Mouse (Mus musculus): Measurements from ENCODE around the gene Trak1. TPM values are rescaled to one million over a fixed set of nuclear protein-coding genes. Genes with fewer than 3 reads are reported as not detected.

Trak1 gene
- total RNA-seq (2018; cell fraction: chromatin; rRNA removed), result 100 to 1,000 TPM; 175 to 281 (median 222) TPM
- total RNA-seq (2018; cell fraction: cytosol; rRNA removed), result 10 to 100 TPM; 48.6 to 71.4 (median 54.7) TPM
- total RNA-seq (2018; cell fraction: nucleus; rRNA removed), result 100 to 1,000 TPM in 25 of 26 experiments, 10 to 100 TPM in 1; 94.9 to 207 (median 141) TPM
- polyA plus RNA-seq (2018), result 30.9 to 32.9 TPM (median 32.9 TPM) in 3 replicates

DNA sequence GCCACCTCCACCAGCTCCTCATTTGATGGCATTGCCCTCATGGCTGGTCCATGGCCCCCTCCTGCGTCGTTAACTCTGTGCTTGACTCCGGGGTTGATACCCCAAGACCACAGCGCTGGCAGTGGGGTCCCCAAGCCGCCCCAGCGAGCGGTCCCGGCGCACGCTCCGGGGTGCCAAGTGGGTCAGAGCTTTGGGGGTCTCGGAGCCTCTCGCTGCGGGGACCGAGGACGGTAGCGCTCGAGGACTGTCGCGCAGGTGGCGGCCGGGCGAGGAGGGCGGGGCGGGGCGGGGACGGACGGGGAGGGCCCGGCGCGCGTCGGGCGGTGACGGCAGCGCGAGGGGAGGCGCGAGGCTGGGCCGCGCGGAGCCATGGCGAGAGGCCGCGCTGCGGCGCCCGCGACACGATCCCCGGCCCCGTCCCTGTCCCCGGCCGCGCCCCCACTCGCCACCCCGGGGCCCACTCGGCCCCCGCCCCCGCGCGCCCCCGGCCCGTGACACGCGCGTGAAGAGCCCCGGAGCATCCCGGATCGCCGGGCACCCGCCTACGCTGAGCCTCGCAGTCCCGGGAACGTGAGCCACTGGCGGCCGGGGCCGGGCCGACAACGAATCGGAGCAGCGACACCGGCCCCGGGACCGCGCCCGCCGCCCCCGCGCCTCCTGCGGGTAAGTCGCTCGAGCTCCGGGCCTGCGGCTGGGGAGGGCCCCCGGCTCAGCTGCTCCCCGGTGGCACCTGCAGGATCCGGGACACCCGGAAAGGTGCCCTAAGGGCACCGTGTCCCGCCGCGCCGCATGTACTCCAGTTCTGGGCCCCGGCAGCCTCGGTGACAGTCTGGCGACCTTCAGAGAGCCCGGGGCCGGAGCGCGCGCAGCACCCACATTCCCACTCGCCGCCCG is at the start of gene Trak1:
TSS of gene Trak1 (plus strand) at position 332 of the 894 bp plus-strand sequence.
- no peaks in the 10 kb centered on the region for H3K36me3 ChIP-seq (ENCODE audit: inconsistent target)
- peaks cover 47% of the 10 kb centered on the region for H3K79me2 ChIP-seq (ENCODE audit: inconsistent target)
- peak within 1 kb of the TSS; percentile 51 for H3K27ac ChIP-seq
- H3K4me3 ChIP-seq (ENCODE audit: inconsistent target), result peak within 1 kb of the TSS; percentile 65
- under 1% methylated on average over 95 of the region's 116 CpGs for WGBS (ENCODE audit: missing documents)

DNA sequence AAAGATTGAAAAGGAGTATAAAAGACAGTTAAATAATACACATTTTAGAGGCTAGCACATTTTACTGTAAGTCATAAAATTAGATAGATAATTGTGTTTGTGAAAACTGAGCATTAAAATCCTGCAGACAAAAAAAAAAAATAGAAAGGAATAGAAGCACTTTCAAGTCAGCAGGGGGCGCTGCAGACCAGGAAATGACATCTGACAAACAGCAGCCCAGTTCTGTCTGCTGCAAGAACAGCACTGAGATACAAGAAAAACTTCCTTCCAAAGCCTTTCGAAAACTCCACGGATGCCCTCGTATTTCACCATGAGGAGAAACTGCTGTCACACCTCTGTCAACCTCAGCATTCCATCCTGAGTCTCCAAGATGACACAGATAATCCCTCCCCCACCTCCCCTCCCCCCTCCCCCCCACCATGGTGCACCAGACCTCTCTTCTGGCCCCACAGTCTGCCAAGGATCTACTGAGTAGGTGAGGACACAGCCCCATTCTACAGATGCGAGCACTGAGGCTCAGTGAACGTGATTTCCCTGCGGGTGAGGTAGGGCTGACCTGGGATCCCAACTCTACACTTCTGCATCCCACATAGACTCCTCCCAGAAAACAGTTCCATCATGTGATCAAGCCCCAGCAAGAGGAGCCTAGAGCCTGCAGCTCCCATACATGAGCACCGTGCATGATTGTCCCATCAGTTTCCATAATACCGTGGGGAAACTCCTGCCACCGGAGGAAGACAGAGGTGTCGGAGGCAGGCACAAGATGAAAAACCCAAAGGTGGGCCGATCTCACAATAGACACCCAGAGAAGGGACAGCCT is 49.1 kb upstream of the Trak1 start:
- WGBS (ENCODE audit: missing documents), result 65% methylated on average over 12 of the region's 12 CpGs
- Histone ChIP-seq H3K4me3 (ENCODE audit: inconsistent target) (no peak overlapping the region), H3K27ac (no peak overlapping the region), H3K36me3 (ENCODE audit: inconsistent target) (no peaks in the 10 kb centered on the region), H3K79me2 (ENCODE audit: inconsistent target) (no peaks in the 10 kb centered on the region)

DNA sequence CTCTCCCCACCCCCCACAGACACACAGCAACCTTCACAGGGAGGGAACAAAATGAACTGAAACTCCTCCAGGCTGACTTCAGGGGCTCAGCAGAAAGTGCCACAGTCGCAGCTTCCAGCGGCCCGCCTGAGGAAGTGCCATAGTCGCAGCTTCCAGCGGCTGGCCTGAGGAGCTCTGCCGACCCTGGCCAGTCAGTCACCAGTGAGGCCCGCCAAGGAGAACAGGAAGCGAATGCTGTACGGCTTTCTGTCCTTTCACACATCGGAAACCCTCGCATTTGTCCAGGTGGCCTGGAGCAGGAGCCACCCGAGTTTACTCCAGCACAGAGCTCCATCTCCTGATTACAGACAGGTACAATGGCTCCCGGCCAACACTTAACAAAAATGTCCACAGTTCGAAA is 47.5 kb upstream of the Trak1 start:
- Histone ChIP-seq H3K36me3 (ENCODE audit: inconsistent target) (no peaks in the 10 kb centered on the region), H3K27ac (0 out of 2 replicates have a peak overlapping the region, but pooled peaks have one; percentile 10), H3K4me3 (ENCODE audit: inconsistent target) (no peak overlapping the region), H3K79me2 (ENCODE audit: inconsistent target) (no peaks in the 10 kb centered on the region)
- WGBS (ENCODE audit: missing documents), result 8% methylated on average over 14 of the region's 14 CpGs

DNA sequence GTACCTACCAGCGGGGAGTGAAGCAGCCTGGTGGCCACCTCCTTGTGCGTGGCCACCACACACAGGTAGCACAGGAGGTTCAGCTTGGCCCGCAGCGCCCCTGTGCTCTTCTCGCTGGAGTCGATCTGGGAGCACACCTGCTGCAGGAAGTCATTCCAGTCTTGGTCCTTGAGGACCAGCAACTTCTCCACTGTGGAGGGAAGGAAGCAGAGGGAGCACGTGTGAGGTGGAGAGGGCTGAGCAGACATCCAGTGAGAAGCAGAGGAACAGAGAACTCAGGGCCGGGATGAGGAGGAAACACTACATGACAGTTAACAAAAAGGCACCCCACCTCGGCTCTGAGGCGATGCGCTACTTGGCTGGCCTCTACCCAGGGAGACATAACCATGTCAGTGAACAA is 46.4 kb upstream of the Trak1 start:
- Histone ChIP-seq H3K79me2 (ENCODE audit: inconsistent target) (no peaks in the 10 kb centered on the region), H3K36me3 (ENCODE audit: inconsistent target) (no peaks in the 10 kb centered on the region), H3K27ac (no peak overlapping the region), H3K4me3 (ENCODE audit: inconsistent target) (no peak overlapping the region)
- 90% methylated on average over 11 of the region's 11 CpGs for WGBS (ENCODE audit: missing documents)

DNA sequence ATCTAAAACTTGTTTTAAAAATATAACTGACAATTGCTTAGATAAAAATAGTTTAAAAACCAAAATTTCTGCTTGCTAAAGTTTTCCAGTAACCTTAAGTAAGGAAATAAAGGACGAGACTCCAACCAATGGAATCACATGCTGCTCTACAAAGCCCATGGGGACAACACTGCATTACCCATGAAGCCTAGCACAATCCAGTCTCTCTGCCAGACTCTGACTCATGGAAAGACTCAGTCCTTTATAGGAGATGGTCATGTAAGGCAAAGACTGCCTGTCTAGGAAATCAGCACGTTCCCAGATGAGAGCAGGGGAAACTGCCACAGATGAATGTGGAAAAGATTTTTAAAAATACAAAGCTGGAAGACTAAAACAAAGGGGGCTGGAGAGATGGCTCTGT is 43.3 kb upstream of the Trak1 start:
- Histone ChIP-seq H3K79me2 (ENCODE audit: inconsistent target) (no peaks in the 10 kb centered on the region), H3K4me3 (ENCODE audit: inconsistent target) (no peak overlapping the region), H3K27ac (no peak overlapping the region), H3K36me3 (ENCODE audit: inconsistent target) (no peaks in the 10 kb centered on the region)
- WGBS (ENCODE audit: missing documents), result 100% methylated on average over 2 of the region's 2 CpGs

DNA sequence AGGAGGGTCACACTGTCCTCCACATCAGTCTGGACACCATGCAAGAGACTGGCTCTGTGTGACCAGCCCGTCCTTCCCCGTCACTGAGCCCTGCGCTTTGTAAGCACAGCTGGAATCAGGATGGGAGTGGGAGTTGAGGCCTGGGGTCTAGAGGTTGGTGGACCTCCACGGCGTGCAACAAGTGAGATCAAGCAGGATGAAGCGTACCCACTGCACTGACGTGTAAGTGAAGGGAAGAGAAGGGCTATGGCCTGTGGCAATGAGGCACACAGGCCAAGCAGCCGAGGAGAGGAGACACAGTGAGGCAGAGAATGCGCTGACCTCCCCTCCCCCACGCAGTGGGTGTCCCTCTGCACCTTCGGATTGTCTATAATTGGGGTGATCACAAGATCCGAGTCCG is 42.5 kb upstream of the Trak1 start:
- Histone ChIP-seq H3K4me3 (ENCODE audit: inconsistent target) (no peak overlapping the region), H3K27ac (no peak overlapping the region), H3K36me3 (ENCODE audit: inconsistent target) (no peaks in the 10 kb centered on the region), H3K79me2 (ENCODE audit: inconsistent target) (no peaks in the 10 kb centered on the region)
- WGBS (ENCODE audit: missing documents), result 94% methylated on average over 11 of the region's 13 CpGs

DNA sequence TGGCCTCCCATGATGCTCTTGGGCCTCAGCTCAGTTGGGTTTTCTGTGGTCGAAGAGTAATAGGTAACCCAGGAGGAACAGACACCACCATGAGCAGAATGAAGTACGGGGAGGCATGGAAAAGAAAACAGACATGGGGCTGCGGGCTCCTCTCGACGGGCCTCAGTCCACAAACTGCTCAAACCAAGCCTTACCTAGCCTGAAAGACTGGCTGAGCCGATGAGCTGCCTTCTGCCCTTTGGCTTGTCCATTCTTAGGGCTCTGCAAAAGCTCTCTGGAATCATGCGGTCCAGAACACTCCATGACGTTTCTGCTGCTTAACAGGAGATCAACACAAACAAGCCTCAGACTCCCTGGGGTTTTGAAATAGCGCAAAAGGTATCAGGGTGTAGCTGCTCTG is 40.2 kb upstream of the Trak1 start:
- Histone ChIP-seq H3K36me3 (ENCODE audit: inconsistent target) (no peaks in the 10 kb centered on the region), H3K4me3 (ENCODE audit: inconsistent target) (no peak overlapping the region), H3K79me2 (ENCODE audit: inconsistent target) (no peaks in the 10 kb centered on the region), H3K27ac (no peak overlapping the region)
- WGBS (ENCODE audit: missing documents), result 98% methylated on average over 9 of the region's 9 CpGs

DNA sequence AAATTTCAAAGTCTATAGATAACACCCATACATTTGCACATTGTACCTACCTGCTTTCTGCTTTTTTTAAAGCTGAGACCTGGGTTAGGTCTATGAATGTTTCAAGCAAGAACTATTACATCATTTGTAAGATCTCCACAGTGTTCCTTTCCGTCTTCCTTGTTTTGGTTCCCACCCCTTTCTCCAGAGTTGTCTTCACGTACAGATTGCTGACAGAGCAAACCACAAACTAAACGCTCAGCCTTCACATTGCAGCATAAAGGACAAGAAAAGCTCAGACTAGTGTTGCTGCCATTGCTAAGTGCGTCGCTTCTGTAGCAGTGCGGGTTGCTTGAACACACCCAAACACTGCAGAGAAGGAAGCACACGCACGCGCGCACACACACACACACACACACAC is 32.0 kb upstream of the Trak1 start:
- Histone ChIP-seq H3K27ac (peak overlapping the region; percentile 59), H3K4me3 (ENCODE audit: inconsistent target) (no peak overlapping the region), H3K79me2 (ENCODE audit: inconsistent target) (no peaks in the 10 kb centered on the region), H3K36me3 (ENCODE audit: inconsistent target) (no peaks in the 10 kb centered on the region)
- WGBS (ENCODE audit: missing documents), result 25% methylated on average over 10 of the region's 10 CpGs

DNA sequence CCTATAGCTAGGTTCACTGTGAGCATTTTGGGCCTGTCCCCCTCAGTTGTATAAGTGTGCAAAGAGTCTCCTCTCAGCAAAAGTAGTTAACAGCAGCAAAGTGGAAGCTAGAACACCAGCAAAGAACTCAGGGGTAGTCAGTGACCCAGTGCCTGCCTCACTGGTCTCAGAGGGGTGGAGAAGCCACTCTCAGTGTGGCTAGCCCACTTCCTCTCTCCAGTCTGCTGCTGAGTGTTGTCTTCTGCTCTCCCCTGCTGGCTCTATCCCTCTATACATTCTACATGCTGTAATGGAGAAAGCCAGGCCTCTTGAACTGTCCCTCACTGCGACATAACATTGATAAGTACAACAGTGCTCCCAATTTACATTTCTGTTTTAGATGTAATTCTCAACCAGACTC is 26.2 kb upstream of the Trak1 start:
- Histone ChIP-seq H3K27ac (no peak overlapping the region), H3K4me3 (ENCODE audit: inconsistent target) (no peak overlapping the region), H3K36me3 (ENCODE audit: inconsistent target) (no peaks in the 10 kb centered on the region), H3K79me2 (ENCODE audit: inconsistent target) (no peaks in the 10 kb centered on the region)
- 100% methylated on average over 1 of the region's 1 CpGs for WGBS (ENCODE audit: missing documents)

DNA sequence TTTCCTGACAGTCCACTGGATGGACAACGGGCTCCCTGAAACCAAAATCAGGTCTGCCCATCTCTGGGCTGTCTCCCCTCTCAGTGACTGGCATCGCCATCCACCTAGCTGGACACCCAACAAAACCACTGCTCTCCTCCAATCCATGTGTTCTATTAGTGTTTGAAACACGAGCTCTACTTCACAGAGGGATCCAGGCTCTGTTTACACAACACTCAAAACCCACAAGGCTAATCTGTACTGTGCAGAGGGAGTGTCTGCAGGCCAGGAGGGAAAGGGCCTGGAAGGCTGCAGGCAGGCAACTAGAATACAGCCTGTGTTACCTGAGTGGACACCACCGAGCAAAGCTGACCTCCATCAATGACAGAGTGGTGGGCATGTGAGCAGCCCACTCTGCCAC is 25.7 kb upstream of the Trak1 start:
- Histone ChIP-seq H3K4me3 (ENCODE audit: inconsistent target) (no peak overlapping the region), H3K36me3 (ENCODE audit: inconsistent target) (no peaks in the 10 kb centered on the region), H3K27ac (no peak overlapping the region), H3K79me2 (ENCODE audit: inconsistent target) (no peaks in the 10 kb centered on the region)
- 82% methylated on average over 4 of the region's 4 CpGs for WGBS (ENCODE audit: missing documents)

DNA sequence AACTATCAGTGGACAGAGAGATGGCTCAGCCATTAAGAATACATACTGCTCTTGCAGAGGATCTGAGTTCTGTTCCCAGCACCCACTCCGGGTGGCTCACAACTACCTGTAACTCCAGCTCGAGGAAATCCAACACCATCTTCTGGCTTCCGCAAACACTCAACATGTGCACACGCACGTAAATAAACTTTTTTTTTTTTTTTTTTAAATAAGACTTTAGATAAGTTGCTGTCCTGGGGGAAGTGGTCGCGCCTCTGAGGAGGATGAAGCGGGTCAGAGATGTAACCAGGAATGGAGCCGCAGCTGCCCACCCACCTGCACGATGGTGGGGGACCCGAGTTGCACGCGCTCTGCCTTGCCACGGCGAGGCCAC is 20.6 kb upstream of the Trak1 start:
- WGBS (ENCODE audit: missing documents), result 39% methylated on average over 15 of the region's 15 CpGs
- Histone ChIP-seq H3K79me2 (ENCODE audit: inconsistent target) (no peaks in the 10 kb centered on the region), H3K36me3 (ENCODE audit: inconsistent target) (no peaks in the 10 kb centered on the region), H3K27ac (no peak overlapping the region), H3K4me3 (ENCODE audit: inconsistent target) (peak overlapping the region; percentile 82)

DNA sequence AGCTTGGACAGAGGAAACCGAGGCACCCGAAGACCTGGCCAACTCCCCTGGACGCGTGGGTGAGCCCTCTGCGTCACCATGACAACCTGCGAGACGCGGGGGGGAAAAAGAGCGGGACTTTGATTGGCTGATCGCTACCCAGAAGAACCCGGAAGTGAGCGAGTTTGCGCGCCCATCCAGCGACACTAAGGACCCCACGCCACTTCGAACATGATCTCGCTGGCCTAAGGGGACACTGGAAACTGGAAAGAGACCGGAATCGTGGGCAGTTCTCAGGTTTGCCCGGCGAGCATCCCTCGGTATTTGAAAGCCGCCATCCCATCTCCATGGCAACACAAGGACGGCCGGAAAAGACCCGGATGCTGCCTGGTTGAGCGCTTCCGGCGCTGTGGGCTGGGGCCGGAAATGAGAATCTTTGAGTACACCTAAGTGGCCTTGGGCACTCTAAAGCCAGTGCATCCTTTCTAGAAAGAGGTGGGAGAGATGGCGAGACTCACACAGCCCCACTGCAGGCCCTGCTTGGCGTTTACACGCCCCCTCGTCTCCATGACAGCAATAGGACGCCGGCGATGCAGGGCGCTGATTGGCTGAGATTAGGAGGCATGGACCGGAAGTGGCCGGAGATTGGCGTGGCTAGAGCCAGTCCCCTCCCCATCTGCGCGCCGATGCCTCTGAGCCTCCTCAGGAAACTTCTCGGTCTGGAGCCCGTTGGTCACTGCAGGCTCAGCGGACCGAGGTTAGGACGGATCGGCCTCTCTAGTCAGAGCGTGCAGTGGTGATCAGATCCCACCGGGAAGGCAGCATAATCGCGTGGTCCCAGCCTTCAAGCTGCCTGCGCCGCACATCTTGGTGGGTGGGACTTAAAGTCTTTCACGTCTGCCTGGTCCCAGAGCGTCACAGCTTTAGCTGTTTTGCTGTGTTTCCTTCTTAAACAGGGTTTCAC is 19.9 kb upstream of the Trak1 start, which contains the start of gene Ulk4:
TSS of gene Ulk4 (minus strand) at position 80 of the 943 bp plus-strand sequence.
- Histone ChIP-seq H3K4me3 (ENCODE audit: inconsistent target) (peak within 1 kb of the TSS; percentile 82), H3K36me3 (ENCODE audit: inconsistent target) (no peaks in the 10 kb centered on the region), H3K27ac (peak within 1 kb of the TSS; percentile 60), H3K79me2 (ENCODE audit: inconsistent target) (no peaks in the 10 kb centered on the region)
- WGBS (ENCODE audit: missing documents), result under 1% methylated on average over 59 of the region's 59 CpGs

DNA sequence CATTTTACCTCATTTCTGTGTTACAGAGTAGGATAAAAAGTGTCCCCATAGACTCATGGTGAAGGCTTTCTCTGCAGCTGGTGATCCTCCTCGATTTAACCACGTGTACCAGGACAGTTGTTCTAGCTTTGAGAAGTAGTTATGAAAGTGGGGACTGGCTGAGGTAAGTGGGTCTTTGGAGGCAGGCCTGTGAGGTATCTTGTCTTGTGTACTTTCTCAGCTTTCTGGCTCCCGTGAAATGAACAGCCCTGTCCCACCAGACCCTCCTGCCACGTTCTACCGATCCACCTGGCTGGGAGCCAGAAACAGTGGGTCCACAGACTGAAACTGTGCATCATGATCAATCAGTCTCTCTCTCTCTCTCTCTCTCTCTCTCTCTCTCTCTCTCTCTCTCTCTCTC is 18.1 kb upstream of the Trak1 start:
- Histone ChIP-seq H3K36me3 (ENCODE audit: inconsistent target) (no peaks in the 10 kb centered on the region), H3K27ac (no peak overlapping the region), H3K4me3 (ENCODE audit: inconsistent target) (no peak overlapping the region), H3K79me2 (ENCODE audit: inconsistent target) (no peaks in the 10 kb centered on the region)
- WGBS (ENCODE audit: missing documents), result 96% methylated on average over 5 of the region's 5 CpGs

DNA sequence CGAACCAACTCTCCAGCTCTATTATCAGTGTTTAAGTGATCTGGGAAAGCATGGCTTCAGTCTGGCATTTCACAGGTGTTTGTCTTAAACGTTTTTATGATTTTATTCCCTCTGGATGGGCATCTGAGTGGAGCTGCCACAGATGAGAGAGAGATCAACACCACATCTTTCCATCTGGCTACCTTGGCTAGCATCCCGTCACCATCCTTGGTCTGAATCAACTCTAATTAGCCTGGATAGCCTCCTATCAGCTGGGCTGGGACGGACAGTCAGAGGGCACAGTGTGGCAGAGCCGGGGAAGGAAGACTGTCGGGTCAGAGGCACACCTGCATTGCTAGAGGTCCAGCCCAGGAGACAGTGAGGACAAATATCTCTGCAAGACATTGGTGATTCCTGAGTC is 15.4 kb upstream of the Trak1 start:
- no peak overlapping the region for H3K4me3 ChIP-seq (ENCODE audit: inconsistent target)
- no peaks in the 10 kb centered on the region for H3K79me2 ChIP-seq (ENCODE audit: inconsistent target)
- WGBS (ENCODE audit: missing documents), result 86% methylated on average over 6 of the region's 6 CpGs
- no peaks in the 10 kb centered on the region for H3K36me3 ChIP-seq (ENCODE audit: inconsistent target)
- H3K27ac ChIP-seq, result no peak overlapping the region

Data from macrophage (primary cell).